Mouse (Mus musculus) MEL (cell line): ENCODE measurements at regions not wholly inside any gene's neighbourhood (a gene's known extent, or its start where the extent isn't known, plus 50 kb on each side); places are given as distances from the start of the nearest gene placed in this dataset.

ENCODE experiments used
- DNase-seq: peaks from one replicate; pipeline ENCODE4 v3.0.0; 2011; ENCODE audit warnings: low read depth, low spot score
- H3K27ac ChIP-seq: 2 replicates; pipeline ENCODE4 v1.5.1; 2012; ENCODE audit warnings: low read depth, mild to moderate bottlenecking, control low read depth, low read length, moderate library complexity; ENCODE audit not compliant: control insufficient read depth
- H3K27me3 ChIP-seq, 2 experiments: fragments of 150-350 bp in 1 of 2; sonication (generic) in 1 of 2; 2 replicates each; pipeline ENCODE4 v1.6.1; 2012; ENCODE audit warnings: low read length in 2 of 2, mild to moderate bottlenecking in 2 of 2, improper control_type of control experiment in 1 of 2, moderate library complexity in 1 of 2; ENCODE audit not compliant: insufficient read depth in 2 of 2, control insufficient read depth in 1 of 2
- H3K36me3 ChIP-seq, 2 experiments: 2 replicates each; pipeline ENCODE4 v1.6.1; 2012 to 2014; ENCODE audit warnings: low read length in 2 of 2, improper control_type of control experiment in 1 of 2, inconsistent platforms in 1 of 2, mild to moderate bottlenecking in 1 of 2; ENCODE audit not compliant: insufficient read depth in 2 of 2, control insufficient read depth in 1 of 2
- H3K4me1 ChIP-seq, 2 experiments: fragments of 150-350 bp in 1 of 2; sonication (generic) in 1 of 2; 2 replicates each; pipeline ENCODE4 v1.6.1; 2012; ENCODE audit warnings: low read length in 2 of 2, improper control_type of control experiment in 1 of 2, mild to moderate bottlenecking in 1 of 2; ENCODE audit not compliant: insufficient read depth in 2 of 2, control insufficient read depth in 1 of 2
- H3K4me3 ChIP-seq, 2 experiments: fragments of 150-350 bp in 1 of 2; sonication (generic) in 1 of 2; 2 replicates each; pipeline ENCODE4 v1.5.1; 2012; ENCODE audit warnings: low read depth in 2 of 2, low read length in 2 of 2, mild to moderate bottlenecking in 2 of 2, moderate library complexity in 2 of 2, control low read depth in 1 of 2, improper control_type of control experiment in 1 of 2; ENCODE audit not compliant: control insufficient read depth in 1 of 2, insufficient read depth in 1 of 2
- H3K79me2 ChIP-seq: 2 replicates; pipeline ENCODE4 v1.6.1; 2012; ENCODE audit warnings: mild to moderate bottlenecking, low read length, moderate library complexity; ENCODE audit not compliant: control insufficient read depth, poor library complexity, insufficient read depth
- H3K9ac ChIP-seq: 2 replicates; pipeline ENCODE4 v1.6.1; 2012; ENCODE audit warnings: low read depth, mild to moderate bottlenecking, control low read depth, low read length, moderate library complexity; ENCODE audit not compliant: control insufficient read depth, poor library complexity, severe bottlenecking
- H3K9me3 ChIP-seq: fragments of 150-350 bp; sonication (generic); replicated peaks from 2 replicates; pipeline ENCODE4 v1.6.1; 2012; ENCODE audit warnings: mild to moderate bottlenecking, low read length, improper control_type of control experiment, moderate library complexity; ENCODE audit not compliant: insufficient read depth
- BHLHE40 ChIP-seq: IDR thresholded peaks from 2 replicates; pipeline ENCODE4 v1.6.1; 2012; ENCODE audit warnings: low read depth, mild to moderate bottlenecking, inconsistent platforms, low read length, improper control_type of control experiment, borderline replicate concordance
- CHD1 ChIP-seq: IDR thresholded peaks from 2 replicates; pipeline ENCODE4 v1.6.1; 2012; ENCODE audit warnings: low read depth, mild to moderate bottlenecking, inconsistent platforms, low read length, improper control_type of control experiment
- CHD2 ChIP-seq: IDR thresholded peaks from 2 replicates; pipeline ENCODE4 v1.6.1; 2011; ENCODE audit warnings: low read length, improper control_type of control experiment
- CTCF ChIP-seq, 3 experiments: IDR thresholded peaks in 2 of 3; conservative IDR thresholded peaks in 1 of 3; 2 replicates each; pipeline ENCODE4 v1.5.1; 2011 to 2012; ENCODE audit warnings: low read length in 3 of 3, low read depth in 2 of 3, mild to moderate bottlenecking in 2 of 3, improper control_type of control experiment in 1 of 3, inconsistent platforms in 1 of 3, mixed read lengths in 1 of 3, moderate library complexity in 1 of 3; ENCODE audit not compliant: control insufficient read depth in 1 of 3, insufficient read depth in 1 of 3, poor library complexity in 1 of 3, severe bottlenecking in 1 of 3
- E2F4 ChIP-seq: IDR thresholded peaks from 2 replicates; pipeline ENCODE4 v1.6.1; 2011; ENCODE audit warnings: low read depth, low read length, improper control_type of control experiment, borderline replicate concordance
- EP300 ChIP-seq, 2 experiments: IDR thresholded peaks; 2 replicates each; pipeline ENCODE4 v1.6.1; 2011; ENCODE audit warnings: improper control_type of control experiment in 2 of 2, low read length in 2 of 2, low read depth in 1 of 2, mild to moderate bottlenecking in 1 of 2
- ETS1 ChIP-seq: IDR thresholded peaks from 2 replicates; pipeline ENCODE4 v1.6.1; 2012; ENCODE audit warnings: low read depth, mild to moderate bottlenecking, inconsistent platforms, low read length, improper control_type of control experiment, moderate library complexity
- KAT2A ChIP-seq: conservative IDR thresholded peaks from 2 replicates; pipeline ENCODE4 v1.6.1; 2012; ENCODE audit warnings: low read depth, low read length, improper control_type of control experiment, inconsistent platforms
- MAZ ChIP-seq: IDR thresholded peaks from 2 replicates; pipeline ENCODE4 v1.6.1; 2012; ENCODE audit warnings: low read depth, mild to moderate bottlenecking, inconsistent platforms, low read length, improper control_type of control experiment
- MXI1 ChIP-seq: IDR thresholded peaks from 2 replicates; pipeline ENCODE4 v1.6.1; 2011; ENCODE audit warnings: mild to moderate bottlenecking, low read depth, low read length, improper control_type of control experiment
- POLR2AphosphoS5 ChIP-seq: IDR thresholded peaks from 2 replicates; pipeline ENCODE4 v1.6.1; 2012; ENCODE audit warnings: low read depth, borderline replicate concordance, mild to moderate bottlenecking, inconsistent platforms, low read length, moderate library complexity, mixed read lengths
- RAD21 ChIP-seq: IDR thresholded peaks from 2 replicates; pipeline ENCODE4 v1.6.1; 2011; ENCODE audit warnings: mild to moderate bottlenecking, low read depth, low read length, improper control_type of control experiment
- SMC3 ChIP-seq: IDR thresholded peaks from 2 replicates; pipeline ENCODE4 v1.6.1; 2011; ENCODE audit warnings: low read depth, low read length, improper control_type of control experiment
- TAL1 ChIP-seq: IDR thresholded peaks from 2 replicates; pipeline ENCODE4 v1.6.1; 2012; ENCODE audit warnings: mild to moderate bottlenecking, inconsistent platforms, low read length, moderate library complexity, mixed read lengths
- UBTF ChIP-seq: IDR thresholded peaks from 2 replicates; pipeline ENCODE4 v1.6.1; 2012; ENCODE audit warnings: low read depth, mild to moderate bottlenecking, inconsistent platforms, low read length, improper control_type of control experiment, moderate library complexity, borderline replicate concordance; ENCODE audit not compliant: insufficient read depth
- USF2 ChIP-seq, 2 experiments: IDR thresholded peaks; 2 replicates each; pipeline ENCODE4 v1.6.1; 2011 to 2012; ENCODE audit warnings: improper control_type of control experiment in 2 of 2, low read length in 2 of 2, borderline replicate concordance in 1 of 2, inconsistent platforms in 1 of 2, low read depth in 1 of 2, mild to moderate bottlenecking in 1 of 2; ENCODE audit not compliant: insufficient read depth in 1 of 2
- ZNF384 ChIP-seq: IDR thresholded peaks from 2 replicates; pipeline ENCODE4 v1.6.1; 2012; ENCODE audit warnings: low read depth, mild to moderate bottlenecking, inconsistent platforms, low read length, improper control_type of control experiment

DNA sequence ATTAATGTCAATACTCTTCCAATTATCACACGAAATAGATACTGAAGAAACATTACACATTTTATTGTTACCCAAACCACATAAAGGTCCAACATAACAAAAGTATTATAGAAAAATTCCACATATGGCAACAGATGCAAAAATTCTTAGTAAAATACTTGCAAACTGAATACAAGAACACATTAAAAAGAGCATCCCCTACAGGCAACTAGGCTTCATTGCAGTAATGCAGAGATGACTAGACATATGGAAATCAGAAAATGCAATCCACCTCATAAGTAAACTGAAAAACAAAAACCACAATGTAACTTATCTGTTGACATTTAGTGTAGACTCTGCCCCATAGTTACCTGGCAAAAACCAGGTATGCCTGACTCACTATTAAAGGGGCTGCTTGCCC is 438.6 kb upstream of the Nrxn1 start (continued):
- no peak for TF ChIP-seq CHD2
- TF ChIP-seq CTCF (IDR thresholded peaks at IDR 0.05 in 2 of 3, conservative IDR thresholded peaks at IDR 0.05 in 1 of 3; ENCODE audit: control insufficient read depth in 1 of 3, insufficient read depth in 1 of 3, low read depth in 2 of 3, low read length in 3 of 3, poor library complexity in 1 of 3, severe bottlenecking in 1 of 3) = peak in 2 of 3 experiments; percentile 47 to 56; a peak in 4 of 6 replicates
- no peak for TF ChIP-seq UBTF
- TF ChIP-seq EP300 (IDR thresholded peaks at IDR 0.05; ENCODE audit: low read depth in 1 of 2, low read length in 2 of 2) = no peak
- peak; percentile 36 for TF ChIP-seq RAD21
- TF ChIP-seq ETS1 = no peak
- no peak for TF ChIP-seq ZNF384
- TF ChIP-seq MXI1 = no peak
- TF ChIP-seq E2F4 = no peak

DNA sequence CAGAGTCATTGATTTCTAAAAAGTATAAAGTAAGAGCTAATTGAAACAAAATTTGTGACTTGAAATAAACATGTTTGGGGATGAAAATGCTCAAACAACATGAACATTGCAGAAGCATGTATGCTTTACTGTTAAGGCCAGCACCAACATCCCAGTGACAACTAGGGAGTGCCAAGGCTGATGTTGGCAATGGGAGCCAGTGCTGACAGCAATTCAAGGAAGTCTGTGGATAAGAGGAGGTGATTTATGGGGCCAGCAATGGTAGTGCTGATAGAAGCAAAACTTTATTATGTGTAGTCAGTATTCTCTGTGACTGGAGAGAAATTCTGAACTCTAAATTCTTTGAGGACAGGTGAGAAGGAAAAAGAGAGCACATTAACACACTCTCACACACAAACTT is 424.4 kb upstream of the Nrxn1 start:
- Histone ChIP-seq H3K27ac (no peak overlapping the region), H3K4me3 (no peak overlapping the region), H3K27me3 (no peaks in the 10 kb centered on the region), H3K4me1 (no peaks in the 10 kb centered on the region; a peak in 1 of 4 replicates), H3K9ac (no peak overlapping the region), H3K36me3 (peaks cover 0 to 2% of the 10 kb centered on the region in 2 experiments; a peak in 1 of 4 replicates), H3K79me2 (no peaks in the 10 kb centered on the region), H3K9me3 (no peaks in the 10 kb centered on the region)
- no peak for DNase-seq
- TF ChIP-seq MAZ (no peak), POLR2AphosphoS5 (no peak), BHLHE40 (no peak), TAL1 (no peak), KAT2A (no peak), UBTF (no peak), SMC3 (no peak), USF2 (IDR thresholded peaks at IDR 0.05; ENCODE audit: borderline replicate concordance in 1 of 2, insufficient read depth in 1 of 2, low read depth in 1 of 2, low read length in 2 of 2) (no peak), CHD1 (no peak)
